Mouse (Mus musculus): ENCODE data around the gene Dnajc8.

The Dnajc8 gene

GRCm38 (mm10) chr4:132535406-132536121, at the start of gene Dnajc8:
Gene Dnajc8, plus strand, starts transcription at chr4:132535550.
- peak; percentile 91 to 94 for DNase-seq (ENCODE audit: low spot score in 2 of 2)

- no peak for DNase-seq (ENCODE audit: low spot score in 2 of 2)
Observed at GRCm38 (mm10) chr4:132488521-132488920, 46.8 kb upstream of the Dnajc8 start.

DNA sequence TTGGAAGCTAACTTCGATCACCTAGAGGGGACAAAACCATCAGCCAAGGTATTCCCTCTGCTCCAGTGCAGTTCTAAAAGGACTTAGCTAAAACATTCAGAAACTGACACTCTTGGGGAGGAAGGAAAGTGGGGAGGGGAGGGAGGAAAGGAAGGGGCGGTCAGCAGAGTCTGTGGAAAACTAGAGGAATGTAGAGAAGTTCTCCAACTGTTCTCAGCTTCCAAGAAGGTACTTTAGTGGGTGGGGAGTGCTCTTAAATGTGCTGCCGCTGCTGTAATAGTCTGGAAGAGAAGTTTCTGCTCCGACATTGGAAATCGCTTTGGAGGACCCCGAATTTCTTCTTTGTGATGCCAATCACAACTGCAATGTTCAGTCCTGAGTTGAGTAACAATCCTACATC, 46.4 kb upstream of the Dnajc8 start:
- DNase-seq (ENCODE audit: low spot score in 2 of 2), result no peak

DNA sequence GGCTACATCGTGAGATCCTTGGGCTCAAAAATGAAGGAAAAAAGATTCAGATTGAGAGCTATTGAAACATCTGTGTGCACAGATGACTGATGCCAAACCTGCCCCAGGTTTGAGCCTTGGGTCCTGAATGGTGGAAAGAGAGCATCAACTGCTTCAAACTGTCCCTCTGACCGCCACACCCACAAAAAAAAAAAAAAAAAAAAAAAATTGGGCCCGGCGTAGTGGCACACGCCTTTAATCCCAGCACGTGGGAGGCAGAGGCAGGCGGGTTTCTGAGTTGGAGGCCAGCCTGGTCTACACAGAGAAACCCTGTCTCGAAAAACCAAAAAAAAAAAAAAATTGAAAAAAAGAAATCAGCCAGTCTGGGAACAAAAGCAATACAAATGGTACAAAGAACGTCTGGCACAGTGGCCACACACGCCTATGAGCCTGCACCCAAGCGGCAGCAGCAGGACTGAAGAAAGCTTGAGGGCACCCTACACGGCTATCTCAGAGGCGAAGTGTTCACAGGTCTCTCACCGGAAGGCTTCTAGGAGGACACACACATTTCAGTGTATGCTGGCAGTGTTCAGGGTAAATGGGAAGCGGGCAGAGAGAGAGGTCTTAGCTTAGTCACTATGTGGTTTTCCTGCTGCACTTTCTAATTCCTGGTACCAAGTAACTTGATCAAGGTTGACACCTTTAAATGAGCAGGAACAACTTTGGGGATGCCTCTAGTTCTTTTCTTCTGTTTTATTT, 44.9 kb upstream of the Dnajc8 start:
- no peak for DNase-seq (ENCODE audit: low spot score in 2 of 2)

DNA sequence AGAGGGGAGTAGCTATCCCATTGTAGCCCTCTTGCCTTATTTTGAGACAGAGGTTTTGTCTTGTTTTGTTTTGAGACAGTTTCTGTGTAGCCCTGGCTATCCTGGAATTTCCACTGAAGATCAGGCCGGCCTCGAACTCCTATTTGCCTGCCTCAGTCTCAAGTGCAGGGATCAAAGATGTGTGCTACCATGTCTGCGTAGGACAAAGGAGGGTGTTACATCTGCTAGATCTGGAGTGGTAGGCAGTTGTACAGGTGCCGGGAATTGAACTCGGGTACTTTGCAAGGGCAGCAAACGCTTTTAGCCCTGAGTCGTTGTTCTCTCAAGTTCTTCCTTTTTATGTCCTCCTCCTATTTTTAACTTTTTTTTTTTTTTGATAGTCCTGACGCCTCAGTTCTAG, 44.3 kb upstream of the Dnajc8 start:
- no peak for DNase-seq (ENCODE audit: low spot score in 2 of 2)

DNA sequence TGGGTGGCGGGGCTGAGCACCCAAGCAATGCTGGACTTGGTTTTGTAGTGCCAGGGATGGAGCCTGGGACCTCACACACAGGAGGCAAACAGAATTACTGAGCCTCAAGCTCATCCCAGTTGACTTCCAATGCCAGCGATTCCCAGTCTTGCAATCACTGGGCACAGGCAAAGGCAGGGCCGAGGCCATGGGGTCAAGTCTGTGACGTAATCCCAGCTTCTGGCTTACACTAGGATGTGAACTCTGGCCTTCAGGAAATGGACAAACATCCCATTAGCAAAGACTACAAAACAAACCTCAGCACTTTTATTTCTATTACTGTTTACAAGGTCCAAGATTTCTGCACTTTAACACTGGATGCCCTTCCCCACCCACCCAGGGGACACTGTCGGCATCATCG, 43.6 kb upstream of the Dnajc8 start:
- DNase-seq (ENCODE audit: low spot score in 2 of 2), result peak in 1 of 2 experiments; percentile 4

- DNase-seq (ENCODE audit: low spot score in 2 of 2), result peak in 1 of 2 experiments; percentile 80
Observed at GRCm38 (mm10) chr4:132492178-132493060, 42.9 kb upstream of the Dnajc8 start.

DNA sequence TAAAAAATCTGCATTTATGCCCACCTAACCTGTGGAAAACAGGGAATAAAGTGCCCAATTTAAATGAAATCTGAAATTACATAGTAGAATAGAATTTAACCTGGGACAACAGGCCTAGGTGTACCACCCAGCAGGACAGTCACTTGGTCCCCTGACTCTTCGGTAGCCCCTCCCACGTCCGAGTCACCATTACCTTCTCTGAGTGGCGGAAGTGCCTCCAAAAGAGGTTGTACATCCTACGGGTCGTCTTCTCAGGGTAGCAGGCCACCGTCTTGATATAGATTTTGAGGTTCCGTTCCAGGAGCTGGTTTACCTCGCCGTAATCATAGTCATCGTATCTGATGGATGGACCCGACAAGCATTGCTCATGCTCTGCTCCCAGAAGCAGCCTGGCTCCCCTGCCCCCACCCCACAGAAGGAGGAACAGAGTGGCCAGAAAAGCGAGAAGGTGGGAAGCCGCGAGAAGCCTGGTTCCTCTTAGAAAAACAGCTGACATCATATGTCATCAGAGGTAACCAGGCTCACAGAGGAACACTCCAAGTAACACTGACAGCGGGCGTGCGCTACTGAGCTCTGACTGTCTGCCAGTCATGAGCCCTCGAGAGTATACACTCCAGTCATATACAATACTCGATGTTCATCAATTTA, 41.0 kb upstream of the Dnajc8 start:
- no peak for DNase-seq (ENCODE audit: low spot score in 2 of 2)

GRCm38 (mm10) chr4:132501639-132502038, 33.7 kb upstream of the Dnajc8 start:
- no peak for DNase-seq (ENCODE audit: low spot score in 2 of 2)

- DNase-seq (ENCODE audit: low spot score in 2 of 2), result no peak
Observed at GRCm38 (mm10) chr4:132503344-132503743, 32.0 kb upstream of the Dnajc8 start.

DNA sequence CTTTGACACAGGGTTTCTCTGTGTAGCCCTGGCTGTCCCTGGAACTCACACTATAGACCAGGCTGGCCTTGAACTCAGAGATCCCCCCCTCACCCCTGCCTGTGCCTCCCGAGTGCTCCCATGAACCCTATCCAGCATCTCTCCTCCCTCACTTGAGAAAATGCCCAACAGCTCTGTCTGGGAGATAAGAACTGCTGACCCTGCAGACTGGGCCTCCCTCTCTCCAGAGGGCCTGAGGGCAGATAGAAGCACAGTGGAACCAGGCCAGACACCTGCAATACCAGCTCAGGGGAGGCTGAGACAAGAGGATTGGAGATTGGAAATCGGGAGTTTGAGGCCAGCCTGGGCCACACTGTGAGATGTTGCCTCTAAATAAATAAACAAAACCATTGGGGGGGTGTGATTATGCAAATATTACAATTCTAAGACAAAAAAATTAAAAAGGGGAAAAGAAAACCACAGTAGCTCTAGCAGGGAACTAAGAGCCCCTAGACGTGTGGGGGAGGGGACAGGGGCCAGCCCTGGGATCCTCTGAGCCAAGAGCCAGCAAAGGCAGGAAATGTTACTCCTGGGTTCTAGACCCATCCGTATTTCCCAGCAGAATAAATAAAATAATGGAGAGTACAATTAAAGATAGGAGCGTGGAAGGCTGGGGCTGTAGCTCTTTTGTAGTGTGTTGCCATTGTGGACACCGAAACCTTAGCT, 30.2 kb upstream of the Dnajc8 start:
- DNase-seq (ENCODE audit: low spot score in 2 of 2), result no peak

- DNase-seq (ENCODE audit: low spot score in 2 of 2), result no peak
Observed at GRCm38 (mm10) chr4:132505800-132506199, 29.6 kb upstream of the Dnajc8 start.

- DNase-seq (ENCODE audit: low spot score in 2 of 2), result no peak
Observed at GRCm38 (mm10) chr4:132506250-132506649, 29.1 kb upstream of the Dnajc8 start.

GRCm38 (mm10) chr4:132507210-132507609, 28.1 kb upstream of the Dnajc8 start:
- DNase-seq (ENCODE audit: low spot score in 2 of 2), result no peak

DNA sequence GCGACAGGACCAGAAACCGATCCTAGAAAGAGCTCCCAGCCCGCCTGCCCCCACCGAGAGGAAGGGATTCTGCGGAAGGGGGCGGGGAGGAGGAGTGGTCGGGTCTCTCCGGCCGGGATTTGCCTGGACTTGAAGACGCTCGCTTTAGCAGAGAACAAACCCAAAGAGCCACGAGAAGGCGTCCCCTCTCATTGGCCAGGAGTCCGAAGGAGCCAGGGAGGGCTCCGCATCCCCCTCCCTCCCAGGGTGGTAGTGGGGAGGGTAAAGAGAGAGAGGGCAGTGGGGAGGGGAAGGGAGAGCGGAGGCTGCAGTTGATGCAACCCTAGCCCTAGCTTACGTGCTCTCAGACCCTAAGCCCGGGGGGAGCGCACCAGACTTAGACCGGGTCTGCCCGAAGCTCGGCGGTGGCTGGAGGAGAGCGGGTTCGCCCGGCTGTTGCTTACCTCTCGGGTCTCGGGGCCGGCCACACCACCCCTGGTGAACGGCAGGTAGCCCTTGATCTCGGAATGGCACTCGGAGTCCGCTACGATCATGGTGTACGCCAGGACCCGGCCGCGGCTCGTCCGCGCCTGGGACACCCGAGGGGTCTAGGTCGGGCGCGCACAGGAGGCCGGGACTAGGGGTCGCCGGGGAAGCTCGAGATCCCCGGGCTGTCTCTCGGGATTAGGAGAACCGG, 25.6 kb upstream of the Dnajc8 start:
- DNase-seq (ENCODE audit: low spot score in 2 of 2), result peak; percentile 49 to 65

GRCm38 (mm10) chr4:132510352-132510798, 25.0 kb upstream of the Dnajc8 start, which contains the start of gene Sesn2:
Gene Sesn2, minus strand, starts transcription at chr4:132510501.
- peak; percentile 90 to 95 for DNase-seq (ENCODE audit: low spot score in 2 of 2)

DNA sequence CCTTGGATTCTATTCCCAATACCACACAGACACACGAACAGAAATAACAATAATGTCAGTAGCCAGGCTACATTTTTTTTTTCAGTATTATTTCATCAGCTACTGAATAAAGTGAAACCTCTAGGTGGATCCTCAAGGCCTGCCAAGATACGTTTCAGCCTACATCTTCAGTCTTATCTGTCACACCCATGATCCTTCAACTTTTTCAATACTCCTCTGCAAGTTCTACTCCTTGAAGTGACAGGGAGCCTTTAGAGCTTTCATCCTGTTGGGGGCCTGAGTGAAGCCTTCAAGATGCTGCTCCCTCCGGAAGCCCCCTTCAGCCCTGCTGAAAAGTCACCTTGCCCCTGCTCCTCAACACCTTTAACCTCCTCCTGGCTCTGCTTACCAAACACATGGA, 23.3 kb upstream of the Dnajc8 start:
- DNase-seq (ENCODE audit: low spot score in 2 of 2), result no peak

GRCm38 (mm10) chr4:132513395-132514273, 21.7 kb upstream of the Dnajc8 start:
- DNase-seq (ENCODE audit: low spot score in 2 of 2), result no peak

- peak; percentile 74 to 87 for DNase-seq (ENCODE audit: low spot score in 2 of 2)
Observed at GRCm38 (mm10) chr4:132514555-132515135, 20.7 kb upstream of the Dnajc8 start.

Measured in cerebellum, postnatal 4 days (tissue).